Mouse (Mus musculus): ENCODE results near the gene Arih1. TPM values are rescaled to one million over a fixed set of nuclear protein-coding genes. Genes with fewer than 3 reads are reported as not detected.

Gene Arih1
- polyA plus RNA-seq (2014; fragmentation: Nextera tagmentation; extraction: Ambion mirVana) = 15.3 and 15.4 TPM in 2 replicates

- H3K4me1 ChIP-seq (ENCODE audit: control insufficient read depth, insufficient read depth, low read length) = peaks cover 5% of the 10 kb centered on the region; the same call in 1 of the 2 replicates
- H3K9ac ChIP-seq (ENCODE audit: low read depth, low read length) = peak within 1 kb of the TSS; percentile 99
- H3K27ac ChIP-seq (ENCODE audit: low read depth, low read length) = peak within 1 kb of the TSS; percentile 98
- H3K36me3 ChIP-seq (ENCODE audit: control insufficient read depth, insufficient read depth, low read length) = no peaks in the 10 kb centered on the region
- peak within 1 kb of the TSS; percentile 75 for H3K4me2 ChIP-seq
- ATAC-seq (replicated peaks; ENCODE audit: insufficient number of reproducible peaks, low FRiP score, low TSS enrichment) = peak; percentile 97
- H3K4me3 ChIP-seq (ENCODE audit: low read depth, low read length) = peak within 1 kb of the TSS; percentile 91
- H3K27me3 ChIP-seq (ENCODE audit: control insufficient read depth, insufficient read depth, low read length) = no peaks in the 10 kb centered on the region
- WGBS (ENCODE audit: insufficient replicate concordance) = under 1% methylated on average over 45 of the region's 56 CpGs
- H3K9me3 ChIP-seq (replicated peaks; ENCODE audit: control insufficient read depth, low read length) = no peaks in the 10 kb centered on the region
Measured at GRCm38 (mm10) chr9:59486549-59487065, at the start of gene Arih1. Gene Arih1 (minus strand): TSS chr9:59486618.

DNA sequence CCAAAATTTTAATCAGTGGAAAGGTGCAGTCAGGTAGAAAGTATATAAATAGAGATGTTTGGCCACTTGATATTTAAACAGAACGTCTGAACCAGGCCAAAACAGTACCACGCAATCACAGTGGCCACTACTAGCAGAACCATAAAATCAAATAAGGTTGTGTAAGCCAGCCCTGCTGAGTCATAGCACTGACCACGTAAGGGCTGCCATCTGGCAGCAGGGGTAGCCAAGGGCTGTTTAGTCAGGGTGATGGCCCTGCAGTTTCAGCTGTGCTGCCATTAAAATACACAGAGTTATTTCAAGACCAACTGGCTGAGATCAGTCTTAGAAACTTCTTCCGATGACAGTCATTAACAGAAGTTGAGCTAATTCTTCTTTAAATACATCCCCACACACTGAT lies 47.5 kb upstream of the Arih1 start:
- Histone ChIP-seq H3K27me3 (ENCODE audit: control insufficient read depth, insufficient read depth, low read length) (no peaks in the 10 kb centered on the region), H3K9ac (ENCODE audit: low read depth, low read length) (no peak overlapping the region), H3K27ac (ENCODE audit: low read depth, low read length) (no peak overlapping the region), H3K4me2 (no peak overlapping the region), H3K36me3 (ENCODE audit: control insufficient read depth, insufficient read depth, low read length) (no peaks in the 10 kb centered on the region), H3K9me3 (replicated peaks; ENCODE audit: control insufficient read depth, low read length) (no peaks in the 10 kb centered on the region), H3K4me3 (ENCODE audit: low read depth, low read length) (no peak overlapping the region), H3K4me1 (ENCODE audit: control insufficient read depth, insufficient read depth, low read length) (no peaks in the 10 kb centered on the region)
- no peak for ATAC-seq (replicated peaks; ENCODE audit: insufficient number of reproducible peaks, low FRiP score, low TSS enrichment)
- 75% methylated on average over 4 of the region's 4 CpGs for WGBS (ENCODE audit: insufficient replicate concordance)

- H3K36me3 ChIP-seq (ENCODE audit: control insufficient read depth, insufficient read depth, low read length) = no peaks in the 10 kb centered on the region
- no peaks in the 10 kb centered on the region for H3K9me3 ChIP-seq (replicated peaks; ENCODE audit: control insufficient read depth, low read length)
- no peak overlapping the region for H3K9ac ChIP-seq (ENCODE audit: low read depth, low read length)
- no peaks in the 10 kb centered on the region for H3K27me3 ChIP-seq (ENCODE audit: control insufficient read depth, insufficient read depth, low read length)
- H3K4me3 ChIP-seq (ENCODE audit: low read depth, low read length) = no peak overlapping the region
- H3K27ac ChIP-seq (ENCODE audit: low read depth, low read length) = no peak overlapping the region
- WGBS (ENCODE audit: insufficient replicate concordance) = 52% methylated on average over 2 of the region's 2 CpGs
- no peak overlapping the region for H3K4me2 ChIP-seq
- H3K4me1 ChIP-seq (ENCODE audit: control insufficient read depth, insufficient read depth, low read length) = no peaks in the 10 kb centered on the region
- no peak for ATAC-seq (replicated peaks; ENCODE audit: insufficient number of reproducible peaks, low FRiP score, low TSS enrichment)
Measured at GRCm38 (mm10) chr9:59533422-59533821, 47.0 kb upstream of the Arih1 start.

- no peak for ATAC-seq (replicated peaks; ENCODE audit: insufficient number of reproducible peaks, low FRiP score, low TSS enrichment)
- no peak overlapping the region for H3K4me3 ChIP-seq (ENCODE audit: low read depth, low read length)
- H3K36me3 ChIP-seq (ENCODE audit: control insufficient read depth, insufficient read depth, low read length) = no peaks in the 10 kb centered on the region
- H3K27ac ChIP-seq (ENCODE audit: low read depth, low read length) = no peak overlapping the region
- H3K4me2 ChIP-seq = no peak overlapping the region
- no peaks in the 10 kb centered on the region for H3K27me3 ChIP-seq (ENCODE audit: control insufficient read depth, insufficient read depth, low read length)
- no peak overlapping the region for H3K9ac ChIP-seq (ENCODE audit: low read depth, low read length)
- H3K4me1 ChIP-seq (ENCODE audit: control insufficient read depth, insufficient read depth, low read length) = no peaks in the 10 kb centered on the region
- WGBS (ENCODE audit: insufficient replicate concordance) = 56% methylated on average over 5 of the region's 5 CpGs
- H3K9me3 ChIP-seq (replicated peaks; ENCODE audit: control insufficient read depth, low read length) = no peaks in the 10 kb centered on the region
Measured at GRCm38 (mm10) chr9:59531645-59532044, 45.2 kb upstream of the Arih1 start.

DNA sequence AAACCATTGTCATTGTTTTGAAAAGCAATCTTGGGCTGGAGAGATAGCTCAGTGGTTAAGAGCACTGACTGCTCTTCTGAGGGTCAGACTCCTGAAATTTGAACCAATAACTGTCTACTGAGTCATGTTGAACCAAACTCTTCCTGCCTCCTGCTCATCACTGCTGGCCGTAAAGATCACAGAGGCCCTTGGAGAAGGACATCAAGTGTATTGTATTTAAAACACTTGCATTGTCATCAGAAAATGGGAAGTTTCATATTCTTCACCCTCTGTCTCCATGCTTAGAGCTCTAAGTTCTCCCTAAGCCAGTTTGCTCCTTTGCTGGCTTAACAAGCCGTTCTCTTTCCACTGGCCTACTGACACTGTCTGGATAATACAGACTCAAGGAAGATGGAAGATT lies 41.9 kb upstream of the Arih1 start:
- 78% methylated on average over 2 of the region's 2 CpGs for WGBS (ENCODE audit: insufficient replicate concordance)
- Histone ChIP-seq H3K4me2 (no peak overlapping the region), H3K9me3 (replicated peaks; ENCODE audit: control insufficient read depth, low read length) (no peaks in the 10 kb centered on the region), H3K4me3 (ENCODE audit: low read depth, low read length) (no peak overlapping the region), H3K9ac (ENCODE audit: low read depth, low read length) (no peak overlapping the region), H3K36me3 (ENCODE audit: control insufficient read depth, insufficient read depth, low read length) (no peaks in the 10 kb centered on the region), H3K27me3 (ENCODE audit: control insufficient read depth, insufficient read depth, low read length) (no peaks in the 10 kb centered on the region), H3K27ac (ENCODE audit: low read depth, low read length) (no peak overlapping the region), H3K4me1 (ENCODE audit: control insufficient read depth, insufficient read depth, low read length) (no peaks in the 10 kb centered on the region)
- ATAC-seq (replicated peaks; ENCODE audit: insufficient number of reproducible peaks, low FRiP score, low TSS enrichment) = no peak

DNA sequence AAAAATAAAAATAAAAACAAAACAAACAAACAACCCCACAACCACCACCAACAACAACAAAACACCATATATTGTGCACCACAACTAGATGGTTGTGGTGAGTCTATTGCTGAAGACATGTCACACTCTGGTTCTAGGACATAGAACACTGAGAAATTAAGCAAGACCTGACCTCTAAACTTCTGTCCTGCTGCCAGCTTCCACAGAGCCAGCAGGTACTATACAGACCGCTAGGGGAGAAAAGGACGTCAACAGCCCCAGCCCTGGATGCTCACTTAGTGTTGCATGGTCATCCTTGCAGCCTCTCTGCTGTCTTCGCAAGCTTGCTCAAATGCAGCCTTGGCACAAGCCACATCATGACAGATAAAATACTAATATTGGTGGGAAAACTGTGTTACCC lies 41.2 kb upstream of the Arih1 start:
- Histone ChIP-seq H3K27me3 (ENCODE audit: control insufficient read depth, insufficient read depth, low read length) (no peaks in the 10 kb centered on the region), H3K4me3 (ENCODE audit: low read depth, low read length) (no peak overlapping the region), H3K4me2 (no peak overlapping the region), H3K27ac (ENCODE audit: low read depth, low read length) (no peak overlapping the region), H3K4me1 (ENCODE audit: control insufficient read depth, insufficient read depth, low read length) (no peaks in the 10 kb centered on the region), H3K9me3 (replicated peaks; ENCODE audit: control insufficient read depth, low read length) (no peaks in the 10 kb centered on the region), H3K36me3 (ENCODE audit: control insufficient read depth, insufficient read depth, low read length) (no peaks in the 10 kb centered on the region), H3K9ac (ENCODE audit: low read depth, low read length) (no peak overlapping the region)
- no peak for ATAC-seq (replicated peaks; ENCODE audit: insufficient number of reproducible peaks, low FRiP score, low TSS enrichment)
- WGBS (ENCODE audit: insufficient replicate concordance) = 72% methylated on average over 3 of the region's 3 CpGs

DNA sequence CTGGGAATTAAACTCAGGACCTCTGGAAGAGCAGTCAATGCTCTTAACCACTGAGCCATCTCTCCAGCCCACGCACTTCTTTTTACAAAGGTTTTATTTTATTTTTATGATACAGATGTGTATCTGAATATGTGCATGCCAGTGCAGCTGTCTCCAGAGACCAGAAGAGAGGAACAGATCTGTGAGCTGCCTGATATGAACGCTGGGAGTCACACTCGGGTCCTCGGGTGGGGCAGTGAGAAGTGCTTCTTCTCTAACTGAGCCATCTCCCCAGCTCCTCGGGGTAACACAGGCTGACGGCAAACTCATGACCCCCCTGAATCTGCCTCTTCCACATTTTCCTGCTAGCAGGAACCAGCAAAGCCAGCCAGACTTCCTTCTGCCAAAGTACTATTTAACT lies 40.3 kb upstream of the Arih1 start:
- no peaks in the 10 kb centered on the region for H3K36me3 ChIP-seq (ENCODE audit: control insufficient read depth, insufficient read depth, low read length)
- no peak for ATAC-seq (replicated peaks; ENCODE audit: insufficient number of reproducible peaks, low FRiP score, low TSS enrichment)
- H3K4me2 ChIP-seq = no peak overlapping the region
- no peak overlapping the region for H3K27ac ChIP-seq (ENCODE audit: low read depth, low read length)
- no peaks in the 10 kb centered on the region for H3K9me3 ChIP-seq (replicated peaks; ENCODE audit: control insufficient read depth, low read length)
- 60% methylated on average over 6 of the region's 6 CpGs for WGBS (ENCODE audit: insufficient replicate concordance)
- no peak overlapping the region for H3K9ac ChIP-seq (ENCODE audit: low read depth, low read length)
- no peaks in the 10 kb centered on the region for H3K4me1 ChIP-seq (ENCODE audit: control insufficient read depth, insufficient read depth, low read length)
- no peak overlapping the region for H3K4me3 ChIP-seq (ENCODE audit: low read depth, low read length)
- no peaks in the 10 kb centered on the region for H3K27me3 ChIP-seq (ENCODE audit: control insufficient read depth, insufficient read depth, low read length)

DNA sequence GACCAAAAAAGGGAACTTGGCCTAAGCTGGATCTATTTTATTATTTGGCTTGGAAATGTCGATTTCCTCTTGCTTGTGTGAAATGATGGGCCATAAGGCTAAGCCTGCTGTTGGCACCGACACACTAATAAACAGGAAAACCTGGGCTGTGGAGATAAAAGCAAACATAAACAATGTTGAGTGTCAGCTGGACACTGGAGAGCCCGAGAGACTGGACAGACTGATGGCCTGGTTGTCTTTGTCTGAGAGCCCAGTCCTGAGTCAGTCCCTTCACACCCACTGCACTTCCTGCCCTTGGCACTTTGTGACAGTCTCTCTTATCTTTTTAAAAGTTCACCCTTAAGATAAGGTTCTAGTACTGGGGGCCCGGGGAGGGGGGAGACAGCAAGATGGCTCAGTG lies 36.5 kb upstream of the Arih1 start:
- WGBS (ENCODE audit: insufficient replicate concordance) = 29% methylated on average over 4 of the region's 4 CpGs
- ATAC-seq (replicated peaks; ENCODE audit: insufficient number of reproducible peaks, low FRiP score, low TSS enrichment) = no peak
- H3K9ac ChIP-seq (ENCODE audit: low read depth, low read length) = no peak overlapping the region
- no peaks in the 10 kb centered on the region for H3K36me3 ChIP-seq (ENCODE audit: control insufficient read depth, insufficient read depth, low read length)
- no peaks in the 10 kb centered on the region for H3K4me1 ChIP-seq (ENCODE audit: control insufficient read depth, insufficient read depth, low read length)
- no peaks in the 10 kb centered on the region for H3K27me3 ChIP-seq (ENCODE audit: control insufficient read depth, insufficient read depth, low read length)
- H3K4me3 ChIP-seq (ENCODE audit: low read depth, low read length) = no peak overlapping the region
- no peak overlapping the region for H3K4me2 ChIP-seq
- H3K27ac ChIP-seq (ENCODE audit: low read depth, low read length) = no peak overlapping the region
- no peaks in the 10 kb centered on the region for H3K9me3 ChIP-seq (replicated peaks; ENCODE audit: control insufficient read depth, low read length)

- H3K9ac ChIP-seq (ENCODE audit: low read depth, low read length) = no peak overlapping the region
- H3K4me2 ChIP-seq = no peak overlapping the region
- WGBS (ENCODE audit: insufficient replicate concordance) = 72% methylated on average over 2 of the region's 2 CpGs
- no peaks in the 10 kb centered on the region for H3K27me3 ChIP-seq (ENCODE audit: control insufficient read depth, insufficient read depth, low read length)
- peaks cover 7% of the 10 kb centered on the region; the same call in 1 of the 2 replicates for H3K4me1 ChIP-seq (ENCODE audit: control insufficient read depth, insufficient read depth, low read length)
- ATAC-seq (replicated peaks; ENCODE audit: insufficient number of reproducible peaks, low FRiP score, low TSS enrichment) = no peak
- no peaks in the 10 kb centered on the region for H3K9me3 ChIP-seq (replicated peaks; ENCODE audit: control insufficient read depth, low read length)
- no peaks in the 10 kb centered on the region for H3K36me3 ChIP-seq (ENCODE audit: control insufficient read depth, insufficient read depth, low read length)
- H3K27ac ChIP-seq (ENCODE audit: low read depth, low read length) = no peak overlapping the region
- H3K4me3 ChIP-seq (ENCODE audit: low read depth, low read length) = no peak overlapping the region
Measured at GRCm38 (mm10) chr9:59519396-59519795, 33.0 kb upstream of the Arih1 start.

Measured in heart, embryonic 11.5 days (tissue).